Mouse (Mus musculus) mesoderm, embryonic 11.5 days (tissue): Measurements from ENCODE around the gene Pdia5.
A peak's percentile ranks its signal among the peaks of the same experiment; 100 is the strongest.

Experiments
- DNase-seq: peaks from one replicate; pipeline ENCODE4 v3.0.0-alpha.2; 2012; ENCODE audit warnings: low read depth, low spot score

The Pdia5 gene

GRCm38 (mm10) chr16:35442026-35442415, 48.7 kb downstream of the Pdia5 start:
- DNase-seq, result no peak

GRCm38 (mm10) chr16:35441346-35442025, 49.2 kb downstream of the Pdia5 start:
- DNase-seq, result no peak

GRCm38 (mm10) chr16:35439046-35439445, 51.6 kb downstream of the Pdia5 start:
- DNase-seq, result no peak

- DNase-seq, result no peak
Measured at GRCm38 (mm10) chr16:35431608-35432007, 59.1 kb downstream of the Pdia5 start.

- no peak for DNase-seq
Measured at GRCm38 (mm10) chr16:35424926-35425325, 65.7 kb downstream of the Pdia5 start.

- DNase-seq, result no peak
Measured at GRCm38 (mm10) chr16:35423250-35424139, 67.2 kb downstream of the Pdia5 start.

GRCm38 (mm10) chr16:35422705-35423104, 68.0 kb downstream of the Pdia5 start:
- DNase-seq, result no peak

GRCm38 (mm10) chr16:35422141-35422540, 68.5 kb downstream of the Pdia5 start:
- peak; percentile 39 for DNase-seq

GRCm38 (mm10) chr16:35414616-35415015, 76.1 kb downstream of the Pdia5 start:
- DNase-seq, result peak; percentile 30

- no peak for DNase-seq
Measured at GRCm38 (mm10) chr16:35406706-35407105, 84.0 kb downstream of the Pdia5 start.

GRCm38 (mm10) chr16:35406166-35406565, 84.5 kb downstream of the Pdia5 start:
- DNase-seq, result no peak

GRCm38 (mm10) chr16:35405348-35406080, 85.2 kb downstream of the Pdia5 start:
- DNase-seq, result no peak

GRCm38 (mm10) chr16:35404864-35405263, 85.8 kb downstream of the Pdia5 start:
- DNase-seq, result no peak

- no peak for DNase-seq
Measured at GRCm38 (mm10) chr16:35403891-35404290, 86.8 kb downstream of the Pdia5 start.

GRCm38 (mm10) chr16:35403356-35403755, 87.3 kb downstream of the Pdia5 start:
- no peak for DNase-seq

GRCm38 (mm10) chr16:35392813-35393212, 97.9 kb downstream of the Pdia5 start:
- DNase-seq, result no peak

GRCm38 (mm10) chr16:35385654-35386053, 105.0 kb downstream of the Pdia5 start:
- DNase-seq, result no peak

- DNase-seq, result no peak
Measured at GRCm38 (mm10) chr16:35380048-35380447, 110.6 kb downstream of the Pdia5 start.

GRCm38 (mm10) chr16:35379344-35379743, 111.3 kb downstream of the Pdia5 start:
- no peak for DNase-seq

GRCm38 (mm10) chr16:35364063-35364428, 126.6 kb downstream of the Pdia5 start:
- no peak for DNase-seq

- peak; percentile 95 for DNase-seq
Measured at GRCm38 (mm10) chr16:35363150-35364062, 127.3 kb downstream of the Pdia5 start, which contains the start of gene Sec22a. Gene Sec22a, minus strand, starts transcription at chr16:35363918.
